ENCODE assay signal across 8 mouse cellular contexts in the genomic region with DNA sequence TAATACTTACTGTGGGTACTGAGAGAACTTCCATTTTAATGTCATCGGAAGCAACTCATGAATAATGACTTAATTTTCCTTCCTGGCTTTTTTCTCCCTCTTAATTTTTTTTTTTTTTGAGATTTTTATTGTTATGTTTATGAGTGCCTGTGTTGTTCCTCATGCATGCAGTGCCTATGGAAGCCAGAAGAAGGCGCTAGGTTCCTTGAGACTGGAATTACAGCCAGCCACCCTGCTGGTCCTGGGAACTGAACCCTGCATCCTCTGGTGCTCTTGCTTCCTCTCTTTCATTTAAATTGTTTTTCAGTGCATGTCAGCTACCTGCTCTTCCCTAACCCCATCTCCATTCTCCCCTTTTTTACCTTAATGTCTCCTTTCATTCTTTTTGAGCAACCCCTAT. TPM values are rescaled to one million over a fixed set of nuclear protein-coding genes. Genes with fewer than 3 reads are reported as not detected.
DNase-seq lines count a peak whose midpoint lies in the region; ATAC-seq lines count a peak whose summit lies in the region.

No protein-coding gene starts in this region.

- ATAC-seq in lung, embryonic 16.5 days (ENCODE audit: low read depth): no peak

- H3K4me2 ChIP-seq in lung, embryonic 16.5 days (ENCODE audit: low read depth, low read length): peak overlapping the region; percentile 83

- peaks cover 43% of the 10 kb centered on the region for H3K36me3 ChIP-seq in embryonic facial prominence, embryonic 10.5 days (replicated peaks)
- no peaks in the 10 kb centered on the region; the same call in 1 of the 2 replicates for H3K36me3 ChIP-seq in lung, embryonic 16.5 days (ENCODE audit: control insufficient read depth, insufficient read depth, low read length)

- peaks cover 25% of the 10 kb centered on the region for H3K4me1 ChIP-seq in embryonic facial prominence, embryonic 10.5 days
- H3K4me1 ChIP-seq in lung, embryonic 16.5 days (replicated peaks; ENCODE audit: control insufficient read depth, insufficient read depth, low read length): peaks cover 21% of the 10 kb centered on the region

- peak; percentile 31 for DNase-seq in adrenal gland, postnatal 25 days
- no peak for DNase-seq in adrenal gland, adult 2 months
- peak; percentile 50 for DNase-seq in A20 (ENCODE audit: low read depth, low spot score)
- DNase-seq in embryonic facial prominence, embryonic 10.5 days (ENCODE audit: low spot score): peak; percentile 40
- DNase-seq in induced T-regulatory cell, adult 2 months (ENCODE audit: low read depth): peak; percentile 38
- peak; percentile 59 for DNase-seq in testis, postnatal 10 days (ENCODE audit: low spot score)
- no peak for DNase-seq in ovary, adult 18-20 months (ENCODE audit: low spot score)

- H3K9me3 ChIP-seq in embryonic facial prominence, embryonic 10.5 days: no peaks in the 10 kb centered on the region
- no peaks in the 10 kb centered on the region for H3K9me3 ChIP-seq in lung, embryonic 16.5 days (ENCODE audit: control insufficient read depth, low read length)

- no peak overlapping the region for H3K27ac ChIP-seq in embryonic facial prominence, embryonic 10.5 days (replicated peaks)
- H3K27ac ChIP-seq in lung, embryonic 16.5 days (ENCODE audit: low read length): no peak overlapping the region

- 52% methylated on average over 2 of the region's 2 CpGs for WGBS in embryonic facial prominence, embryonic 10.5 days
- WGBS in lung, embryonic 16.5 days: 48% methylated on average over 2 of the region's 2 CpGs

- no peak overlapping the region for H3K9ac ChIP-seq in lung, embryonic 16.5 days (ENCODE audit: low read length)

- no peaks in the 10 kb centered on the region for H3K27me3 ChIP-seq in embryonic facial prominence, embryonic 10.5 days (replicated peaks; ENCODE audit: low read depth, poor library complexity, severe bottlenecking)
- no peaks in the 10 kb centered on the region for H3K27me3 ChIP-seq in lung, embryonic 16.5 days (ENCODE audit: control insufficient read depth, insufficient read depth, low read depth, low read length)

- H3K4me3 ChIP-seq in embryonic facial prominence, embryonic 10.5 days: peak overlapping the region; percentile 96
- H3K4me3 ChIP-seq in lung, embryonic 16.5 days (ENCODE audit: low read length): peak overlapping the region; percentile 90

RNA-seq across cellular contexts. Expression of a gene that starts 2.1 kb away (rescaled TPM):
- 36.7 and 53.2 TPM in 2 replicates for total RNA-seq in adrenal gland, postnatal 25 days (2021)
- 10 to 100 TPM; 25.9 to 32.0 TPM for total RNA-seq in adrenal gland, adult 2 months (2021)
- polyA plus RNA-seq in adrenal gland, adult 2 months (2012; rRNA removed): 53.9 and 70.6 TPM in 2 replicates
- polyA plus RNA-seq in embryonic facial prominence, embryonic 10.5 days (2016; fragmentation: Nextera tagmentation; extraction: Ambion mirVana): 3.5 and 3.6 TPM in 2 replicates
- polyA plus RNA-seq in lung, embryonic 16.5 days (2015; fragmentation: Nextera tagmentation; extraction: Ambion mirVana): 3.5 and 4.4 TPM in 2 replicates

RNA-seq across cellular contexts. Expression of a gene that starts 23.0 kb away (rescaled TPM):
- 14.5 and 15.4 TPM in 2 replicates for total RNA-seq in adrenal gland, postnatal 25 days (2021)
- 10 to 100 TPM in 1 of 2 experiments, 1 to 10 TPM in 1; 6.9 to 11.2 TPM for total RNA-seq in adrenal gland, adult 2 months (2021)
- polyA plus RNA-seq in adrenal gland, adult 2 months (2012; rRNA removed): 16.5 and 19.9 TPM in 2 replicates
- 15.5 and 16.6 TPM in 2 replicates for polyA plus RNA-seq in embryonic facial prominence, embryonic 10.5 days (2016; fragmentation: Nextera tagmentation; extraction: Ambion mirVana)
- 17.9 and 20.0 TPM in 2 replicates for polyA plus RNA-seq in lung, embryonic 16.5 days (2015; fragmentation: Nextera tagmentation; extraction: Ambion mirVana)

RNA-seq across cellular contexts. Expression of a gene that starts 25.5 kb away (rescaled TPM):
- not detected in 2 replicates for total RNA-seq in adrenal gland, postnatal 25 days (2021)
- total RNA-seq in adrenal gland, adult 2 months (2021): not detected
- not detected in 2 replicates for polyA plus RNA-seq in adrenal gland, adult 2 months (2012; rRNA removed)
- 0.54 TPM in 1 of 2 replicates, not detected in the other for polyA plus RNA-seq in embryonic facial prominence, embryonic 10.5 days (2016; fragmentation: Nextera tagmentation; extraction: Ambion mirVana)
- polyA plus RNA-seq in lung, embryonic 16.5 days (2015; fragmentation: Nextera tagmentation; extraction: Ambion mirVana): 0.29 TPM in 1 of 2 replicates, not detected in the other

RNA-seq across cellular contexts. Expression of a gene that starts 33.5 kb away (rescaled TPM):
- total RNA-seq in adrenal gland, postnatal 25 days (2021): 16.5 and 19.7 TPM in 2 replicates
- 10 to 100 TPM; 11.1 to 14.5 TPM for total RNA-seq in adrenal gland, adult 2 months (2021)
- 24.4 and 41.9 TPM in 2 replicates for polyA plus RNA-seq in adrenal gland, adult 2 months (2012; rRNA removed)
- 18.9 and 20.3 TPM in 2 replicates for polyA plus RNA-seq in embryonic facial prominence, embryonic 10.5 days (2016; fragmentation: Nextera tagmentation; extraction: Ambion mirVana)
- 23.3 and 26.2 TPM in 2 replicates for polyA plus RNA-seq in lung, embryonic 16.5 days (2015; fragmentation: Nextera tagmentation; extraction: Ambion mirVana)

RNA-seq across cellular contexts. Expression of a gene that starts 42.3 kb away (rescaled TPM):
- total RNA-seq in adrenal gland, postnatal 25 days (2021): 4.8 and 5.2 TPM in 2 replicates
- 1 to 10 TPM; 4.6 to 5.3 TPM for total RNA-seq in adrenal gland, adult 2 months (2021)
- 2.6 and 3.3 TPM in 2 replicates for polyA plus RNA-seq in adrenal gland, adult 2 months (2012; rRNA removed)
- 16.2 and 16.4 TPM in 2 replicates for polyA plus RNA-seq in embryonic facial prominence, embryonic 10.5 days (2016; fragmentation: Nextera tagmentation; extraction: Ambion mirVana)
- 12.3 and 13.0 TPM in 2 replicates for polyA plus RNA-seq in lung, embryonic 16.5 days (2015; fragmentation: Nextera tagmentation; extraction: Ambion mirVana)

Comparison
In these comparisons a context has a peak if more than half of its experiments do, and no peak if none do; other contexts are left out.
1. DNase-seq: peak in adrenal gland, postnatal 25 days (single experiment), A20 (single experiment), embryonic facial prominence, embryonic 10.5 days (single experiment), induced T-regulatory cell, adult 2 months (single experiment) and testis, postnatal 10 days (single experiment); none in adrenal gland, adult 2 months (single experiment) and ovary, adult 18-20 months (single experiment).
2. RNA of a gene that starts 2.1 kb away (polyA plus RNA-seq): 53.9 to 70.6 TPM in adrenal gland, adult 2 months; 3.5 to 3.6 TPM in embryonic facial prominence, embryonic 10.5 days and 3.5 to 4.4 TPM in lung, embryonic 16.5 days; every median in the first group is over 10 times any median in the second.